Comparison of ENCODE assay signal across 12 mouse cellular contexts in the genomic region with DNA sequence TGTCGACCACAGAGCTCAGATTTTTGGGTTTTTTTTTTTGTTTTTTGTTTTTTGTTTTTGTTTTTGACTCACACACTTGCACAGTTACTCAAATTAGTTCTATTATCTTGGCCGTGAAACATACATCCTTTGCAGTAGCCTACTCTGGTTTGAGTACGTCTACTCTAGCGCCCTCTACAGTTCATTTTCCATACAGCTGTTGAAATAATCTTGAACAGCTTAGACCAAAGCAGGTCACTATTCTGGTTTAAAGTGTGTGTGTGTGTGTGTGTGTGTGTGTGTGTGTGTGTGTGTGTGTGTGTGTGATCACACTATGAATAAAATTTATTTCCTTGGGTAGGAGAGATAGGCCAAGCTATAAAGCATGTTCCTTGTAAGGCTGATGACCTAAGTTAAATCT. TPM values are rescaled to one million over a fixed set of nuclear protein-coding genes. Genes with fewer than 3 reads are reported as not detected.
DNase-seq lines count a peak whose midpoint lies in the region; ATAC-seq and TF ChIP-seq lines count a peak whose summit lies in the region.
"Had no signal": no experiment of that assay in that cellular context is flagged by ENCODE, and none has a peak within 500 bp of the region (broad histone marks: within the 10 kb centered on the region; RNA-seq: fewer than 3 reads in every experiment).

No protein-coding gene starts in this region.

- no peak overlapping the region for H3K27ac ChIP-seq in left cerebral cortex, adult 2 months
- H3K27ac ChIP-seq: limb, embryonic 15.5 days had no signal

- H3K4me1 ChIP-seq in E14TG2a.4 (replicated peaks; ENCODE audit: low read depth, low read length), result peaks cover 13% of the 10 kb centered on the region

- peak; percentile 49 for DNase-seq in CD4-positive, CD25-positive, alpha-beta regulatory T cell, adult 2 months (ENCODE audit: low read depth, low spot score)
- DNase-seq in left cerebral cortex, adult 2 months (ENCODE audit: extremely low spot score in 1 of 2, low spot score in 2 of 2), result no peak
- no peak for DNase-seq in left cerebral cortex, postnatal 36 days (ENCODE audit: low spot score in 2 of 2)
- DNase-seq in ovary, postnatal 36 days (ENCODE audit: low spot score), result no peak
- DNase-seq in left cerebral cortex, adult 11 months (ENCODE audit: low spot score), result no peak
- DNase-seq: cerebellum, adult 18-20 months had no signal

- peaks cover 33% of the 10 kb centered on the region for H3K27me3 ChIP-seq in E14TG2a.4 (ENCODE audit: insufficient read depth, low read length)
- H3K27me3 ChIP-seq: limb, embryonic 15.5 days had no signal

- no peaks in the 10 kb centered on the region for H3K36me3 ChIP-seq in E14TG2a.4 (ENCODE audit: insufficient read depth, low read length)
- H3K36me3 ChIP-seq: limb, embryonic 15.5 days had no signal

- peak; percentile 44 for TF ChIP-seq CTCF in left cerebral cortex, adult 2 months (IDR thresholded peaks at IDR 0.05)
- peak; percentile 46 for TF ChIP-seq CTCF in E14TG2a.4 (conservative IDR thresholded peaks at IDR 0.05; ENCODE audit: low read length)

- no peak for ATAC-seq in CD4-positive, CD25-positive, alpha-beta regulatory T cell, adult 4 months
- ATAC-seq in common myeloid progenitor, adult 5-6 weeks (replicated peaks; ENCODE audit: low read depth, poor library complexity, severe bottlenecking), result 0 out of 2 replicates have a peak, but pooled peaks have one; percentile 50

- H3K9me3 ChIP-seq in E14TG2a.4 (ENCODE audit: low read length), result peaks cover 12% of the 10 kb centered on the region; the same call in 1 of the 2 replicates
- H3K9me3 ChIP-seq: limb, embryonic 15.5 days had no signal

- intact Hi-C loops in left cerebral cortex, adult 2 months (cut with DNase I), result no loop called here
- intact Hi-C loops in left cerebral cortex, postnatal 36 days (cut with DNase I), result no loop called here

- H3K4me3 ChIP-seq in left cerebral cortex, adult 2 months, result no peak overlapping the region
- no peak overlapping the region for H3K4me3 ChIP-seq in E14TG2a.4 (replicated peaks; ENCODE audit: low read length)
- H3K4me3 ChIP-seq: erythroblast, embryonic 14.5 days; limb, embryonic 15.5 days had no signal

RNA-seq across cellular contexts. Expression of a gene that starts 5.6 kb away (rescaled TPM):
- polyA plus RNA-seq in CD4-positive, CD25-positive, alpha-beta regulatory T cell, adult 4 months (2017; shearing (Covaris generic)), result under 1 TPM in 1 of 2 experiments, not detected in 1; 0.17 TPM
- 1 to 10 TPM; 1.2 to 1.6 TPM for total RNA-seq in left cerebral cortex, adult 2 months (2021)
- 1 to 10 TPM in 1 of 2 experiments, under 1 TPM in 1; 0.96 to 1.3 TPM for total RNA-seq in left cerebral cortex, postnatal 36 days (2021)
- not detected in 2 replicates for total RNA-seq in common myeloid progenitor, adult 5-6 weeks (2017)
- total RNA-seq: neutrophil, adult 5-6 weeks had no signal
- polyA plus RNA-seq: erythroblast, embryonic 14.5 days had no signal

RNA-seq across cellular contexts. Expression of a gene that starts 39.2 kb away (rescaled TPM):
- polyA plus RNA-seq in CD4-positive, CD25-positive, alpha-beta regulatory T cell, adult 4 months (2017; shearing (Covaris generic)), result 10 to 100 TPM; 10.0 to 11.7 TPM
- total RNA-seq in left cerebral cortex, adult 2 months (2021), result 1 to 10 TPM; 5.8 to 6.7 TPM
- total RNA-seq in left cerebral cortex, postnatal 36 days (2021), result 1 to 10 TPM; 4.5 to 6.1 TPM
- total RNA-seq in common myeloid progenitor, adult 5-6 weeks (2017), result 15.4 and 22.2 TPM in 2 replicates
